Mouse (Mus musculus): ENCODE results near the gene Dusp14. TPM values are rescaled to one million over a fixed set of nuclear protein-coding genes. Genes with fewer than 3 reads are reported as not detected.

Gene Dusp14
- polyA plus RNA-seq, 1 experiment from 2014 or later = 9.1 TPM

GRCm38 (mm10) chr11:84079887-84080286, 10.8 kb upstream of the Dusp14 start:
- no peak overlapping the region for H3K27ac ChIP-seq
- no peak overlapping the region for H3K9ac ChIP-seq (replicated peaks)
- H3K36me3 ChIP-seq = peaks cover 47% of the 10 kb centered on the region
- H3K4me2 ChIP-seq (replicated peaks) = no peak overlapping the region
- no peaks in the 10 kb centered on the region for H3K9me3 ChIP-seq
- ATAC-seq = no peak
- no peak overlapping the region for H3K4me3 ChIP-seq (replicated peaks)
- H3K4me1 ChIP-seq (replicated peaks) = no peaks in the 10 kb centered on the region
- no peaks in the 10 kb centered on the region for H3K27me3 ChIP-seq
- WGBS = 87% methylated on average over 4 of the region's 4 CpGs

- Histone ChIP-seq H3K9me3 (no peaks in the 10 kb centered on the region), H3K36me3 (peaks cover 46% of the 10 kb centered on the region), H3K4me2 (replicated peaks) (no peak overlapping the region), H3K4me3 (replicated peaks) (no peak overlapping the region), H3K27ac (no peak overlapping the region), H3K27me3 (no peaks in the 10 kb centered on the region), H3K9ac (replicated peaks) (no peak overlapping the region), H3K4me1 (replicated peaks) (no peaks in the 10 kb centered on the region)
- 94% methylated on average over 11 of the region's 11 CpGs for WGBS
- ATAC-seq = no peak
These were observed 10.3 kb upstream of the Dusp14 start for GRCm38 (mm10) chr11:84079361-84079760.

- Histone ChIP-seq H3K4me3 (replicated peaks) (no peak overlapping the region), H3K4me1 (replicated peaks) (no peaks in the 10 kb centered on the region), H3K36me3 (peaks cover 40% of the 10 kb centered on the region), H3K27ac (no peak overlapping the region), H3K9ac (replicated peaks) (no peak overlapping the region), H3K27me3 (no peaks in the 10 kb centered on the region), H3K9me3 (no peaks in the 10 kb centered on the region), H3K4me2 (replicated peaks) (no peak overlapping the region)
- ATAC-seq = no peak
- 87% methylated on average over 9 of the region's 9 CpGs for WGBS
These were observed 9.5 kb upstream of the Dusp14 start for GRCm38 (mm10) chr11:84078601-84079000.

GRCm38 (mm10) chr11:84077008-84077407, 7.9 kb upstream of the Dusp14 start:
- no peaks in the 10 kb centered on the region for H3K27me3 ChIP-seq
- WGBS = 88% methylated on average over 2 of the region's 2 CpGs
- peaks cover 7% of the 10 kb centered on the region; the same call in 1 of the 2 replicates for H3K4me1 ChIP-seq (replicated peaks)
- H3K9ac ChIP-seq (replicated peaks) = no peak overlapping the region
- H3K4me2 ChIP-seq (replicated peaks) = no peak overlapping the region
- ATAC-seq = no peak
- H3K36me3 ChIP-seq = peaks cover 27% of the 10 kb centered on the region
- H3K9me3 ChIP-seq = no peaks in the 10 kb centered on the region
- H3K4me3 ChIP-seq (replicated peaks) = no peak overlapping the region
- H3K27ac ChIP-seq = no peak overlapping the region

- Histone ChIP-seq H3K27me3 (peaks cover 13% of the 10 kb centered on the region), H3K4me1 (replicated peaks) (peaks cover 7% of the 10 kb centered on the region; the same call in 1 of the 2 replicates), H3K9ac (replicated peaks) (no peak overlapping the region), H3K4me2 (replicated peaks) (no peak overlapping the region), H3K4me3 (replicated peaks) (no peak overlapping the region), H3K9me3 (no peaks in the 10 kb centered on the region), H3K27ac (no peak overlapping the region), H3K36me3 (peaks cover 9% of the 10 kb centered on the region)
- WGBS = 87% methylated on average over 7 of the region's 7 CpGs
- ATAC-seq = no peak
These were observed 5.0 kb upstream of the Dusp14 start for GRCm38 (mm10) chr11:84073816-84074764.

GRCm38 (mm10) chr11:84072904-84073651, 4.0 kb upstream of the Dusp14 start:
- no peak overlapping the region for H3K27ac ChIP-seq
- no peak overlapping the region for H3K4me3 ChIP-seq (replicated peaks)
- 61% methylated on average over 9 of the region's 9 CpGs for WGBS
- no peak for ATAC-seq
- no peaks in the 10 kb centered on the region for H3K9me3 ChIP-seq
- H3K27me3 ChIP-seq = peaks cover 21% of the 10 kb centered on the region
- peaks cover under 1% of the 10 kb centered on the region; the same call in 1 of the 2 replicates for H3K36me3 ChIP-seq
- H3K9ac ChIP-seq (replicated peaks) = no peak overlapping the region
- H3K4me2 ChIP-seq (replicated peaks) = no peak overlapping the region
- peaks cover 9% of the 10 kb centered on the region for H3K4me1 ChIP-seq (replicated peaks)

- Histone ChIP-seq H3K9me3 (no peaks in the 10 kb centered on the region), H3K36me3 (no peaks in the 10 kb centered on the region), H3K4me3 (replicated peaks) (peak overlapping the region; percentile 62), H3K4me1 (replicated peaks) (peaks cover 29% of the 10 kb centered on the region), H3K4me2 (replicated peaks) (peak overlapping the region; percentile 94), H3K27me3 (peaks cover 49% of the 10 kb centered on the region), H3K27ac (no peak overlapping the region), H3K9ac (replicated peaks) (peak overlapping the region; percentile 76)
- peak; percentile 81 for ATAC-seq
- WGBS = 3% methylated on average over 57 of the region's 63 CpGs
These were observed 649 bp downstream of the Dusp14 start for GRCm38 (mm10) chr11:84068191-84069033.

- peak overlapping the region; percentile 62 for H3K4me3 ChIP-seq (replicated peaks)
- H3K4me1 ChIP-seq (replicated peaks) = peaks cover 25% of the 10 kb centered on the region
- peak; percentile 58 for ATAC-seq
- H3K9me3 ChIP-seq = no peaks in the 10 kb centered on the region
- no peaks in the 10 kb centered on the region for H3K36me3 ChIP-seq
- no peak overlapping the region for H3K27ac ChIP-seq
- H3K4me2 ChIP-seq (replicated peaks) = peak overlapping the region; percentile 94
- peak overlapping the region; percentile 76 for H3K9ac ChIP-seq (replicated peaks)
- peaks cover 49% of the 10 kb centered on the region for H3K27me3 ChIP-seq
- 3% methylated on average over 21 of the region's 21 CpGs for WGBS
These were observed 1.3 kb downstream of the Dusp14 start for GRCm38 (mm10) chr11:84067720-84068190.

- H3K4me1 ChIP-seq (replicated peaks) = peaks cover 22% of the 10 kb centered on the region
- H3K27ac ChIP-seq = no peak overlapping the region
- ATAC-seq = no peak
- no peaks in the 10 kb centered on the region for H3K36me3 ChIP-seq
- H3K27me3 ChIP-seq = peaks cover 49% of the 10 kb centered on the region
- 5% methylated on average over 18 of the region's 18 CpGs for WGBS
- H3K9ac ChIP-seq (replicated peaks) = no peak overlapping the region
- H3K4me3 ChIP-seq (replicated peaks) = peak overlapping the region; percentile 62
- H3K9me3 ChIP-seq = no peaks in the 10 kb centered on the region
- H3K4me2 ChIP-seq (replicated peaks) = peak overlapping the region; percentile 94
These were observed 2.0 kb downstream of the Dusp14 start for GRCm38 (mm10) chr11:84066927-84067645.

- H3K4me1 ChIP-seq (replicated peaks) = peaks cover 26% of the 10 kb centered on the region
- peak overlapping the region; percentile 17 for H3K4me2 ChIP-seq (replicated peaks)
- no peaks in the 10 kb centered on the region for H3K36me3 ChIP-seq
- no peak overlapping the region for H3K9ac ChIP-seq (replicated peaks)
- no peak for ATAC-seq
- 7% methylated on average over 11 of the region's 11 CpGs for WGBS
- H3K9me3 ChIP-seq = no peaks in the 10 kb centered on the region
- peak overlapping the region; percentile 8 for H3K4me3 ChIP-seq (replicated peaks)
- H3K27ac ChIP-seq = no peak overlapping the region
- peaks cover 49% of the 10 kb centered on the region for H3K27me3 ChIP-seq
These were observed 3.0 kb downstream of the Dusp14 start for GRCm38 (mm10) chr11:84066071-84066481.
